Mouse (Mus musculus) bone marrow, adult 2 months (tissue): Measurements from ENCODE around the gene Sdccag8. TPM values are rescaled to one million over a fixed set of nuclear protein-coding genes. Genes with fewer than 3 reads are reported as not detected.

Source experiments
- H3K27ac ChIP-seq: fragments of 200-500 bp; 2 replicates; pipeline ENCODE4 v1.5.1; 2012; ENCODE audit warnings: low read depth, mild to moderate bottlenecking, control low read depth, inconsistent platforms, low read length; ENCODE audit not compliant: control insufficient read depth, poor library complexity, insufficient read depth
- H3K4me1 ChIP-seq: fragments of 200-500 bp; 2 replicates; pipeline ENCODE4 v1.6.1; 2011; ENCODE audit warnings: low read length; ENCODE audit not compliant: control insufficient read depth, insufficient read depth
- H3K4me3 ChIP-seq: fragments of 200-500 bp; replicated peaks from 2 replicates; pipeline ENCODE3; 2011; ENCODE audit warnings: mild to moderate bottlenecking, low read depth, low read length, control low read depth; ENCODE audit not compliant: control insufficient read depth
- CTCF ChIP-seq: fragments of 200-500 bp; IDR thresholded peaks from 2 replicates; pipeline ENCODE4 v1.5.1; 2011; ENCODE audit warnings: low read length, control low read depth; ENCODE audit not compliant: control insufficient read depth, insufficient read depth
- POLR2A ChIP-seq: fragments of 200-500 bp; IDR thresholded peaks from 2 replicates; pipeline ENCODE4 v1.6.1; 2011; ENCODE audit warnings: low read depth, mild to moderate bottlenecking, control low read depth, low read length, borderline replicate concordance; ENCODE audit not compliant: control insufficient read depth
- WGBS: fragments of 180-500 bp; shearing (Covaris S2); methylation state at CpG from one replicate; pipeline ENCODE4 v1.1.7; 2018; 5-methylcytosine and 5-hydroxymethylcytosine counted together
- polyA plus RNA-seq: library from polyadenylated mRNA; stranded (reverse); fragments of >200 nt; gene quantifications from 2 replicates; pipeline ENCODE4 v1.2.4, GENCODE M21; 2011; ENCODE audit warnings: low replicate concordance; ENCODE audit not compliant: missing spikeins, insufficient read depth, insufficient read length

Gene Sdccag8
- polyA plus RNA-seq, 1 experiment: 9.2 TPM

DNA sequence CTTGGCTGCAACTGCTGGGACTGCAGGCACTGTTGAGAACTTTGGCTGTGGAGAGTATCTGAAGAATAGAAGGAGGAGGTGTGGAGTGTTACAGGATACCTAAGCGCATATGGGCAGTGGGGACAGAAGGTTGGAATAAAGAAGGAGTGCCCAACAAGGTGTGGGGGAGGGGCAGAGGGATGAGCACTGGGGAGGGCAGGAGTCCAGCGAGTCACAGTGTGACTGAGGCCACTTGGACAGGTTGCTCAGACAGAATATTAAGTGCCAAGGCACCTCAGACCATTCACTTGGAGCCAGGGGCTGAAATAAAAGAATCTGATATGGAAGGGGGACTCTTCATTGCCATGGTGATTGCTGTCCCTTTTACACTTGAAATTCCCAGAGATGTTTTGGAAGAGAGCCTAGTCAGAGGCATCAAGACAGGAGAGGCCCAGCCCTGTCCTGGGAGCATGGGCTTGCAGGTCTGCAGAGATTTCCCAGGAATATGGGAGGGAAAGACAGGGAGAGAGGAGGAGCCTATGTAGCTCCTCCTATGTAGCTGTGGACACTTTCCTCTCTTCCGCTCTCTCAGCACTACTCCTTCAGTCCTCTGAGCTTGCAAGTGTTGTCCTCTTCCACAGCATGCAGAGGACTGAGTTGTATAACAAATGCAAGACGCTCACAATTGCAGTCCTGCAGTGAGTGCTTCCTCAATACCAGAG lies 189.7 kb downstream of the Sdccag8 start:
- Histone ChIP-seq H3K4me1 (peaks cover 2% of the 10 kb centered on the region; the same call in 1 of the 2 replicates), H3K27ac (no peak overlapping the region), H3K4me3 (no peak overlapping the region)
- TF ChIP-seq CTCF (no peak), POLR2A (no peak)
- WGBS: 79% methylated on average over 4 of the region's 4 CpGs

DNA sequence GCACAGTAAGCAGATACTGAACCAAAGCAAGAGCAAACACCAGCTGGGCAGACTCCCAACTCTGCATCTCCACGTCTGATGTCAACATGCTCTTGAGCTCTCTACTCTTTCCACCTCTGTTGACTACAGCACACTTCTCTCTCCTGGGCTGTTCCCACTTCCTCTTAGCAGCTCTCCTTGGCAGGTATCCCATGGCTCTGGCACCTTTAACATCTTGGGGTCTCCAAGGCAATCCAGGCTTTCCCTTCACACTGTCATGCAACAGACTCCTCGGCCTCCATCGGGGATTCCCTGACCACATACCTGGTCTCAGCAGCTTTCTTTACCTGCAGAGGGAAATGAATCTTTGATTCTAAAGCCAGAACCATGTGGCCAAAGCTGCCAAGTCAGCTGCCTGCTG lies 192.9 kb downstream of the Sdccag8 start:
- WGBS: 78% methylated on average over 3 of the region's 3 CpGs
- no peaks in the 10 kb centered on the region; the same call in 1 of the 2 replicates for H3K4me1 ChIP-seq
- no peak for TF ChIP-seq CTCF
- TF ChIP-seq POLR2A: no peak
- no peak overlapping the region for H3K4me3 ChIP-seq
- no peak overlapping the region for H3K27ac ChIP-seq

DNA sequence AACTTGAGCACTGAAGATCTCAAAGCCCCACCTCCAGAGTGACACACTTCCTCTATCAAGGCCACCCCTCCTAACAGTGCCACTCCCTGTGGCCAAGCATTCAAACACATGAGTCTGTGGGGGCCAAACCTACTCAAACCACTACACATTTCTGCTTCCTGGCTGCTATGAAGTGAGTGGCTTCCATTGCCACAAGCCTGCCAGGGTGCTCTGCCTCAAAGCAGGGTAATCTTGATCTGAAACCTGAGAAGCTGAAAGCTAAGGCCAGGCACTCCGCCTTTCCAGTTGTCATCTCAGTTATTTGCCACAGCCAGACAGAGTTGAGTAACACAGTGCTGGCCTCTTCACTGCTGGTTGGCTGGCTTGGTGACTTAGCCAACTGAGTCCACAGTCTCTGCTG lies 194.3 kb downstream of the Sdccag8 start:
- Histone ChIP-seq H3K27ac (no peak overlapping the region), H3K4me1 (no peaks in the 10 kb centered on the region; the same call in 1 of the 2 replicates), H3K4me3 (no peak overlapping the region)
- 61% methylated on average over 1 of the region's 1 CpGs for whole genome bisulfite sequencing
- TF ChIP-seq CTCF (no peak), POLR2A (no peak)

DNA sequence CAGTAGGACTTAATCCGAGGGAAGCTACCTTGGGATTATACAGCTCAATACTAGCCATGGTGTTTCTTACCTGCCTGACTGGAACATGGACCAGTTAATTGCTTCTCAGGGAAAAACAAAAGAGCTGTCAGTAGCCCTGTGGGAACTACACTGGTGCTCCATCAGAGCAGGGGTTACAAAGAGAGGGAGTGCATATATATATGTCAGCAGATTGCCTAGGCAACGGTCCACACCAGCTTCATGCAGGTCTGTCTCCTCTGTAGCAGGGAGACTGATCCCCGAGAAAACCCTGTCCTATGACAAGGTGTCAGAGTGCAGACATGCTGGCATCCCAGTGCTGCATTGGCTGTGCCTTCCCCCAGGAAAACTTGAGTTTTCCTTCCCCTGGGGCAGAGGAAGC lies 195.6 kb downstream of the Sdccag8 start:
- 80% methylated on average over 3 of the region's 3 CpGs for WGBS

DNA sequence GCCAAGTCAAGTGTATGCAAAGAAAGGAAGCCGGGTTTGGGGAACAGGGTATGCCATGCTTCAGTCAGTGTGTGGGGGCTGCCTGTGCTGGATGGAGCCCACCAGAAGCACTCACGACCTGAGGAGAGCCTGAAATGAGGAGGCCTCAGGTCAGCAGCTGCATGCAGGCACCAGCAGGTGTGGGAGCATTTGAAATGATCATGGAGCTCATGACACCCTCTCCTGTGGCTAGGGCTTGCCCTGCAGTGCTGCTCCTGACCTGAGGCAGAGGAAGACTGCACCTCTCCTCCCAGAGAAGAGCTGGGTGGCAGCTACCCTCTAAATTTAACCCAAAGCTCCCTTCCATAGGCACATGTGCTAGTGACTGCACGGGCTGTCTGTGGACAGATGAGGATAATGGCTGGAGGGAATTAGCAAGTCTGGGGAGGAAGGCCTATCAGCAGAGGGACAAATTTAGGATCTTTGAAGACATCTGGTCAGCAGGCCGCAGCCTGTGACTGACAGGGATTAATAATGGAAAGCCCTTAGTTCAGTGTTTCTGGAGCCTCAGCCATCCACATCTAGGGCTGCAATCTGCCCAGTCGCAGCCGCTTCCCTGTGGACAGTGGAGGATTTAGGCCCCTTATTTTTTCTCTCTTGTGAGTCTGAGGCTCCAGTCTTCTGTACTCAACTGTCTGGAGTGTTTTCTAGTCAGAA lies 196.3 kb downstream of the Sdccag8 start:
- 79% methylated on average over 6 of the region's 6 CpGs for WGBS
- no peak overlapping the region for H3K4me3 ChIP-seq
- TF ChIP-seq POLR2A (no peak), CTCF (no peak)
- H3K27ac ChIP-seq: no peak overlapping the region
- H3K4me1 ChIP-seq: no peaks in the 10 kb centered on the region; the same call in 1 of the 2 replicates

More for the DNA sequence above, 195.6 kb downstream of the Sdccag8 start:
- Histone ChIP-seq H3K27ac (no peak overlapping the region), H3K4me3 (no peak overlapping the region), H3K4me1 (no peaks in the 10 kb centered on the region; the same call in 1 of the 2 replicates)
- no peak for TF ChIP-seq POLR2A
- no peak for TF ChIP-seq CTCF

DNA sequence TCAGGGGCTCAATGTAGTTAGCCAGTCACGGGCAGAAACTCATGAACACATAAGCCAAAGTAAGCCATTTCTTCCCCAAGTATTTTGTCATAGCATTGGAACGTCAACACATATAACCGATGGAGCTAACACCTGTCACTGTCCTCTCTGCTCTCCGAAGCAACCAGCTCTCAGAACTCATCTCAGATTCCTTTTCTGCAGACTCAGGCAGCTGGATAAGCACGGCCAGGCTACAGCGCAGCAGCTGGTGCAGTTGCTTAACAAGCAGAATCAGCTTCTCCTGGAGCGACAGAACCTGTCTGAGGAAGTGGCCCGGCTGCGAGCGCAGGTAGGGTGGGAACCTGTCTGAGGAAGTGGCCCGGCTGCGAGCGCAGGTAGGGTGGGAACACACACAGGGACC lies 197.2 kb downstream of the Sdccag8 start:
- Histone ChIP-seq H3K4me3 (no peak overlapping the region), H3K4me1 (no peaks in the 10 kb centered on the region; the same call in 1 of the 2 replicates), H3K27ac (no peak overlapping the region)
- TF ChIP-seq CTCF: no peak
- 58% methylated on average over 13 of the region's 13 CpGs for WGBS

DNA sequence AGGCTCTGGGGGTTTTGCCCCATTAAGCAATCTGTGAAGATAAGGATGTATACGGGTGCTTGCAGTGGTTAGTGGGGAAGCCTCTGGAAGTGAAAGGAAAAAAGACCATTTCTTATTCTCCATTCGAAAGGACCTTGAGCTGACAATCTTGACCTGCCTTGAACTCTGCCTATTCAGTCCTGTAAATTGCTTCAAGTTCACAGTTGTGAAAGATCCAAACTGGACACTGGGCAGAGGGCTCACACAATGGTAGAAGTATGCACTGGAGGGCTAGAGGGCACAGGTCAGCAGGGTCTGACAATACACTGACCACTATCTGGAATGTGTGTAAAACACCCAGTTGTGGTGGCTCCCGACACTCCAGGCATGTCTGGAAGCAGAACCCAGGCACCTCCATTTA lies 198.3 kb downstream of the Sdccag8 start:
- Histone ChIP-seq H3K4me3 (no peak overlapping the region), H3K27ac (no peak overlapping the region), H3K4me1 (no peaks in the 10 kb centered on the region; the same call in 1 of the 2 replicates)
- WGBS: 61% methylated on average over 3 of the region's 3 CpGs
- no peak for TF ChIP-seq CTCF
- no peak for TF ChIP-seq POLR2A

DNA sequence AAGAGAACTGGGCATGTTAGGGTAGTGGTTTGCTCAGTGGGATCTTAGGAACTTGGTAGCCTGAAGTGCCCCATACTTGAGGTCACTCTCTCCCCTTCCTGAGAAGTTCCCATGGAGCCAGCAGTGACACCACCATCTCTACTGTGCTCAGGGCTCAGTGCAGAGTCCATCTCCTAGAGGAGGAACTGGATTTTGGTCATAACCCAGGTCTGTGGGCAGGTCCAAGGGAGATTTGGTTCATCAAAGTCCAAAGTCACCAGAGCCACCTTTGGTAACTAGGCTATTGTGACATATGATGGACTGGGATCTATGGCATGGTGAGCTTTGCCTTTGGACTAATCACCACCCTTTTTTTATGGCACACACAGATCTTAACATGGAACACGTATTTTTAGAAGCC lies 198.9 kb downstream of the Sdccag8 start:
- no peak for TF ChIP-seq CTCF
- TF ChIP-seq POLR2A: no peak
- Histone ChIP-seq H3K4me3 (no peak overlapping the region), H3K27ac (no peak overlapping the region), H3K4me1 (no peaks in the 10 kb centered on the region; the same call in 1 of the 2 replicates)
- 72% methylated on average over 1 of the region's 1 CpGs for WGBS

DNA sequence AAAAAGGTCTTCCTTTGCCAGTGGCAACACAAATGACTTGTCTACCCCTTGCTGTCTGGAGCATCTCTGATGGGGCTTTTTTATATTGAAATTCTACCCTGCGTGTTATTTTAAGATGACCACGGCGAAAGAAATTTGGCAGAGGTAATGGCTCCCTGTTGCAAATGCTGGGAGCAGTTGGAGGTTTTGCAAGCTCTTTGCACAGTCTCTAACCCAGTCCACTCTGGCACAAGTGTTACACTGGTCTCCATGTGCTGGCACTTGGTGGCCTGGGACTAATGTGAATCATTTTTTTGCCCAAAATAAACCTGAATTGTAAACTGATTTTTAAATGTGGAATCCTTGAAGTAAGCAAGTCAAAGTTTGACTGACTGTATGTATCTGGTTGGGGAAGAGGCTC lies 199.3 kb downstream of the Sdccag8 start:
- no peak for TF ChIP-seq CTCF
- TF ChIP-seq POLR2A: no peak
- WGBS: 78% methylated on average over 3 of the region's 3 CpGs
- Histone ChIP-seq H3K27ac (no peak overlapping the region), H3K4me3 (no peak overlapping the region), H3K4me1 (no peaks in the 10 kb centered on the region; the same call in 1 of the 2 replicates)
